Mouse (Mus musculus) midbrain, embryonic 16.5 days (tissue): ENCODE data around the gene Zfp646. TPM values are rescaled to one million over a fixed set of nuclear protein-coding genes. Genes with fewer than 3 reads are reported as not detected.
A peak's percentile ranks its signal among the peaks of the same experiment; 100 is the strongest.

Source experiments
- ATAC-seq: fragments of 200-750 bp; cut with Nextera tagmentation; 2 replicates; pipeline ENCODE4 v1.8.0; 2017; ENCODE audit warnings: moderate TSS enrichment
- H3K27ac ChIP-seq: fragments of 300-500 bp; sonication (generic); 2 replicates; pipeline ENCODE4 v1.5.1; 2014; ENCODE audit warnings: mild to moderate bottlenecking, low read length, mixed read lengths
- H3K27me3 ChIP-seq: fragments of 300-500 bp; sonication (generic); 2 replicates; pipeline ENCODE4 v1.6.1; 2014; ENCODE audit warnings: low read depth, low read length, mixed read lengths; ENCODE audit not compliant: control insufficient read depth, insufficient read depth
- H3K36me3 ChIP-seq: fragments of 300-500 bp; sonication (generic); 2 replicates; pipeline ENCODE4 v1.6.1; 2014; ENCODE audit warnings: mild to moderate bottlenecking, low read length, moderate library complexity, mixed read lengths; ENCODE audit not compliant: control insufficient read depth, insufficient read depth
- H3K4me1 ChIP-seq: fragments of 300-500 bp; sonication (generic); 2 replicates; pipeline ENCODE4 v1.6.1; 2014; ENCODE audit warnings: mild to moderate bottlenecking, low read length, mixed read lengths; ENCODE audit not compliant: control insufficient read depth, insufficient read depth
- H3K4me2 ChIP-seq: fragments of 300-500 bp; sonication (generic); 2 replicates; pipeline ENCODE4 v1.6.1; 2014; ENCODE audit warnings: mild to moderate bottlenecking, low read length, mixed read lengths
- H3K4me3 ChIP-seq: fragments of 300-500 bp; sonication (generic); 2 replicates; pipeline ENCODE4 v1.5.1; 2014; ENCODE audit warnings: low read depth, mild to moderate bottlenecking, low read length, moderate library complexity, mixed read lengths
- H3K9ac ChIP-seq: fragments of 300-500 bp; sonication (generic); 2 replicates; pipeline ENCODE4 v1.6.1; 2014; ENCODE audit warnings: low read depth, low read length, mixed read lengths
- H3K9me3 ChIP-seq: fragments of 300-500 bp; sonication (generic); replicated peaks from 2 replicates; pipeline ENCODE4 v1.6.1; 2014; ENCODE audit warnings: mild to moderate bottlenecking, low read length, mixed read lengths; ENCODE audit not compliant: control insufficient read depth, poor library complexity, severe bottlenecking
- WGBS: fragments of 180-500 bp; shearing (Covaris S2); extraction: QIAGEN DNeasy Blood & Tissue Kit; methylation state at CpG from one replicate; pipeline ENCODE4 v1.1.7; 2014; 5-methylcytosine and 5-hydroxymethylcytosine counted together
- polyA plus RNA-seq: library from polyadenylated mRNA; unstranded; fragments of >200 nt; fragmentation: Nextera tagmentation; extraction: Ambion mirVana; gene quantifications from 2 replicates; pipeline ENCODE4 v1.2.1, GENCODE M21; 2015

The Zfp646 gene
- polyA plus RNA-seq, 1 experiment from 2014 or later = 8.3 TPM

GRCm38 (mm10) chr7:127849973-127850875 is 25.8 kb upstream of the Zfp646 start:
- no peak for ATAC-seq
- 80% methylated on average over 6 of the region's 6 CpGs for WGBS
- Histone ChIP-seq H3K4me1 (no peaks in the 10 kb centered on the region), H3K9me3 (no peaks in the 10 kb centered on the region), H3K4me3 (no peak overlapping the region), H3K27ac (no peak overlapping the region), H3K9ac (no peak overlapping the region), H3K27me3 (no peaks in the 10 kb centered on the region), H3K4me2 (no peak overlapping the region), H3K36me3 (no peaks in the 10 kb centered on the region)

- Histone ChIP-seq H3K4me2 (no peak overlapping the region), H3K9me3 (no peaks in the 10 kb centered on the region), H3K9ac (no peak overlapping the region), H3K27me3 (no peaks in the 10 kb centered on the region), H3K4me3 (no peak overlapping the region), H3K4me1 (no peaks in the 10 kb centered on the region), H3K27ac (no peak overlapping the region), H3K36me3 (no peaks in the 10 kb centered on the region)
- 77% methylated on average over 5 of the region's 5 CpGs for WGBS
- no peak for ATAC-seq
Observed at GRCm38 (mm10) chr7:127850906-127851305, 25.1 kb upstream of the Zfp646 start.

DNA sequence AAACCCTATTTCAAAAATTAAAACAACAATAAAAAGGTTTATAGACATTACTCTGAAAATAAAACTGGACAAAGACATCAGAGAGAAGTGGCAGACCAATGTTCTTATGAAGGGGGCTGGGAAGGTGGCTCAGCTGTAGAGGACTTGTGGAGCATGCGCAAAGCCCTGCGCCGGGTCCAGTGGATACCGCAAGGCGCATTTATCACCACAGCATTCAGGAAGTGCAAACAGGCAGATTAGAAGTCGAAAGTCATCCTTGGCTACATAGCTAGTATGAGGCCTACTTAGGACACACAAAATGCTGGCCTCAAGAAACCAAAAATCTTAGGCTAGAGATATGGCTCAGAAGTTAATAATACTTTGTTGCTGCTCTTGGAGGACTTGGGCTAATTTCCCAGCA is 17.8 kb upstream of the Zfp646 start:
- Histone ChIP-seq H3K36me3 (no peaks in the 10 kb centered on the region), H3K27ac (no peak overlapping the region), H3K4me3 (no peak overlapping the region), H3K4me1 (no peaks in the 10 kb centered on the region), H3K27me3 (no peaks in the 10 kb centered on the region), H3K4me2 (no peak overlapping the region), H3K9me3 (no peaks in the 10 kb centered on the region), H3K9ac (no peak overlapping the region)
- no peak for ATAC-seq
- WGBS = 95% methylated on average over 6 of the region's 6 CpGs

GRCm38 (mm10) chr7:127866434-127866833 is 9.6 kb upstream of the Zfp646 start:
- Histone ChIP-seq H3K4me1 (no peaks in the 10 kb centered on the region; the same call in 1 of the 2 replicates), H3K27ac (no peak overlapping the region), H3K4me2 (no peak overlapping the region), H3K9me3 (no peaks in the 10 kb centered on the region), H3K36me3 (peaks cover 35% of the 10 kb centered on the region), H3K4me3 (no peak overlapping the region), H3K27me3 (no peaks in the 10 kb centered on the region), H3K9ac (no peak overlapping the region)
- ATAC-seq = peak; percentile 55; the same call in 1 of the 2 replicates
- 92% methylated on average over 12 of the region's 12 CpGs for WGBS

- Histone ChIP-seq H3K27ac (no peak overlapping the region), H3K4me3 (no peak overlapping the region), H3K4me2 (no peak overlapping the region), H3K9me3 (no peaks in the 10 kb centered on the region), H3K9ac (no peak overlapping the region), H3K4me1 (no peaks in the 10 kb centered on the region; the same call in 1 of the 2 replicates), H3K36me3 (peaks cover 35% of the 10 kb centered on the region), H3K27me3 (no peaks in the 10 kb centered on the region)
- 96% methylated on average over 18 of the region's 18 CpGs for WGBS
- ATAC-seq = no peak
Observed at GRCm38 (mm10) chr7:127867641-127868040, 8.4 kb upstream of the Zfp646 start.

GRCm38 (mm10) chr7:127869149-127869810 is 6.7 kb upstream of the Zfp646 start:
- Histone ChIP-seq H3K4me2 (no peak overlapping the region), H3K4me1 (peaks cover 13% of the 10 kb centered on the region), H3K9me3 (no peaks in the 10 kb centered on the region), H3K27ac (no peak overlapping the region), H3K27me3 (no peaks in the 10 kb centered on the region), H3K9ac (no peak overlapping the region), H3K36me3 (peaks cover 34% of the 10 kb centered on the region), H3K4me3 (no peak overlapping the region)
- peak; percentile 32; the same call in 1 of the 2 replicates for ATAC-seq
- 49% methylated on average over 3 of the region's 3 CpGs for WGBS

DNA sequence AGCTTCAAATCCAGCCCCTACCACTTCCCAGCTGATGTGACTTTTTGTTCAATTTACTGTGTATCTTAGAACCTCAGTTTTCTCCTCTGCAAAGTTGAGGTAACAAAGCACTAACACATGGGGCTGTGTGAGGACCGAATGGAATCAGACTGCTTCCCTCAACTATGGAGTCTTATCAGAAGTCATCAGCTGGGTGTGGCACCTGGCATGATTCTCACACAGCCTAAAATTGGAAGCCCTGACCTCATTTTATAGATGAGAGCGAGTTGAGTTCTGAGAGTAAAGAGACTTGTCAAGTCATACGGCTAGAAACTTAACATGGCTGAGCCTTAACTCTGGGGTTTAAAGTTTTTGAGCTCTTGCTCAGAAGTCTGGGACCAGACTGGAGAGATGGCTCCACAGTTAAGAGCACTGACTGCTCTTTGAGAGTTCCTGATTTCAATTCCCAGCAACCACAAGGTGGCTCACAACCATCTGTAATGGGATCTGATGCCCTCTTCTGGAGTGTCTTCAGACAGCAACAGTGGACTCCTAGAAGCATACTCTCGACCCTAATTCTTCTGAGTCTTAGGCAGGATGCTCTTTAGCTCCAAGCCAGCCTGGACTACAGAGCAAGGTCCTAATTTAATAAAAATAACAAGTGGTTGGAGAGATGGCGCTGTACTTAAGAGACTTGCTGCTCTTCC is 5.7 kb upstream of the Zfp646 start:
- Histone ChIP-seq H3K4me2 (no peak overlapping the region), H3K27ac (no peak overlapping the region), H3K27me3 (no peaks in the 10 kb centered on the region), H3K9ac (no peak overlapping the region), H3K36me3 (peaks cover 30% of the 10 kb centered on the region), H3K9me3 (no peaks in the 10 kb centered on the region), H3K4me3 (no peak overlapping the region), H3K4me1 (peaks cover 17% of the 10 kb centered on the region)
- WGBS = 83% methylated on average over 5 of the region's 5 CpGs
- ATAC-seq = no peak

- no peaks in the 10 kb centered on the region for H3K27me3 ChIP-seq
- H3K4me2 ChIP-seq = peak overlapping the region; percentile 61
- no peaks in the 10 kb centered on the region for H3K9me3 ChIP-seq
- peaks cover 25% of the 10 kb centered on the region for H3K4me1 ChIP-seq
- 4% methylated on average over 20 of the region's 20 CpGs for WGBS
- peak overlapping the region; percentile 74 for H3K4me3 ChIP-seq
- H3K27ac ChIP-seq = peak overlapping the region; percentile 100
- peak overlapping the region; percentile 97 for H3K9ac ChIP-seq
- H3K36me3 ChIP-seq = peaks cover 17% of the 10 kb centered on the region
- ATAC-seq = peak; percentile 29
Observed at GRCm38 (mm10) chr7:127874812-127875626, 1.0 kb upstream of the Zfp646 start.
